Mouse (Mus musculus): ENCODE data around the gene Chmp6. TPM values are rescaled to one million over a fixed set of nuclear protein-coding genes. Genes with fewer than 3 reads are reported as not detected.

Chmp6 gene
- polyA plus RNA-seq, 1 experiment from 2014 or later: 80.8 TPM

DNA sequence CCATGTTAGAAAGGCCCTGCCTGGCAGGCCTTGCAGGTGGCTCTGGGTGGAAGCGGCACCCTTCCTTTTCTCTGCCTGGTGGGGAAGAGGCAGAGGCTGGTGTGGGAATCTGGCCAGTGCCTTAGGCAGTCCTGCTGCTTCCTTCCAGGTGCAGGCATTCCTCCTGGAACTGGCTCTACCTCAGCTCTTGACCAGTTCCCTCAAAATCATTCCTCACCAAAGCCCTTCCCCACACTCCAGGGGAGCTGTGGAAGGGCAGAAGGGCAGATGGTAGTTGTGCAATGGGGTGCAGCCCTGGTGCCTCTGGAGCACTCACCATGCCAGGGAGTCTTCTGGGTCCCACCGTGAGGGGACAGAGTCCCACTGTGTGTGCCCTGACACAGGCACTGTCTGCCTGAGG lies 23.2 kb downstream of the Chmp6 start:
- Histone ChIP-seq H3K4me1 (replicated peaks; ENCODE audit: control insufficient read depth, insufficient read depth, low read length) (peaks cover 53% of the 10 kb centered on the region), H3K9ac (ENCODE audit: low read length) (no peak overlapping the region), H3K27me3 (replicated peaks; ENCODE audit: control insufficient read depth, insufficient read depth, low read length) (no peaks in the 10 kb centered on the region), H3K36me3 (ENCODE audit: control insufficient read depth, insufficient read depth, low read length) (no peaks in the 10 kb centered on the region), H3K4me2 (ENCODE audit: low read length) (no peak overlapping the region), H3K27ac (ENCODE audit: low read depth) (peak overlapping the region; percentile 71; the same call in 1 of the 2 replicates), H3K9me3 (ENCODE audit: control insufficient read depth, low read length) (no peaks in the 10 kb centered on the region), H3K4me3 (ENCODE audit: low read depth, low read length) (no peak overlapping the region)
- WGBS: 79% methylated on average over 2 of the region's 2 CpGs
- DNase-seq (ENCODE audit: low spot score): no peak
- no peak for ATAC-seq (replicated peaks; ENCODE audit: low FRiP score, low TSS enrichment, low read depth)

DNA sequence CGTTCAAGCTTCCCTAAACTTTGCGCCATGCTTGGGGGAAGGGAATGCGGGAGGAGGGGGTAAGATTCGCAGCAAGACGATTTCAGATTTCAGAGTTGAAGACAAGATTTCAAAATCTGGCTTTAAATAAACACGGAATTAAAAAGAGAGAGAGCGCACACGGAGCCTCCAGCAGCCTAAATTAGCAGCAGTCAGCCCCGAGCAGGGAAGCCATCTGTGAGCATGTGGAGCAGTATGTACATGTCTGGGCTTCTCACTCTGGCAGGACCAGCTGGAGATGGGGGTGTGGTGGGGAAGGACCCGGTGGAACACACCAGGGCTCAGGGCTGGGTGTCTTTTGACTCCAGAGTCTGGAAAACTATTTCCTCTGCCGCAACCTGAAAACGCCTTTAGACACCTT lies 24.0 kb downstream of the Chmp6 start:
- Histone ChIP-seq H3K27ac (ENCODE audit: low read depth) (peak overlapping the region; percentile 71), H3K4me1 (replicated peaks; ENCODE audit: control insufficient read depth, insufficient read depth, low read length) (peaks cover 58% of the 10 kb centered on the region), H3K36me3 (ENCODE audit: control insufficient read depth, insufficient read depth, low read length) (no peaks in the 10 kb centered on the region), H3K4me2 (ENCODE audit: low read length) (0 out of 2 replicates have a peak overlapping the region, but pooled peaks have one; percentile 12), H3K27me3 (replicated peaks; ENCODE audit: control insufficient read depth, insufficient read depth, low read length) (no peaks in the 10 kb centered on the region), H3K9ac (ENCODE audit: low read length) (no peak overlapping the region), H3K9me3 (ENCODE audit: control insufficient read depth, low read length) (no peaks in the 10 kb centered on the region), H3K4me3 (ENCODE audit: low read depth, low read length) (no peak overlapping the region)
- DNase-seq (ENCODE audit: low spot score) (no peak), ATAC-seq (replicated peaks; ENCODE audit: low FRiP score, low TSS enrichment, low read depth) (no peak)
- 42% methylated on average over 12 of the region's 12 CpGs for WGBS

DNA sequence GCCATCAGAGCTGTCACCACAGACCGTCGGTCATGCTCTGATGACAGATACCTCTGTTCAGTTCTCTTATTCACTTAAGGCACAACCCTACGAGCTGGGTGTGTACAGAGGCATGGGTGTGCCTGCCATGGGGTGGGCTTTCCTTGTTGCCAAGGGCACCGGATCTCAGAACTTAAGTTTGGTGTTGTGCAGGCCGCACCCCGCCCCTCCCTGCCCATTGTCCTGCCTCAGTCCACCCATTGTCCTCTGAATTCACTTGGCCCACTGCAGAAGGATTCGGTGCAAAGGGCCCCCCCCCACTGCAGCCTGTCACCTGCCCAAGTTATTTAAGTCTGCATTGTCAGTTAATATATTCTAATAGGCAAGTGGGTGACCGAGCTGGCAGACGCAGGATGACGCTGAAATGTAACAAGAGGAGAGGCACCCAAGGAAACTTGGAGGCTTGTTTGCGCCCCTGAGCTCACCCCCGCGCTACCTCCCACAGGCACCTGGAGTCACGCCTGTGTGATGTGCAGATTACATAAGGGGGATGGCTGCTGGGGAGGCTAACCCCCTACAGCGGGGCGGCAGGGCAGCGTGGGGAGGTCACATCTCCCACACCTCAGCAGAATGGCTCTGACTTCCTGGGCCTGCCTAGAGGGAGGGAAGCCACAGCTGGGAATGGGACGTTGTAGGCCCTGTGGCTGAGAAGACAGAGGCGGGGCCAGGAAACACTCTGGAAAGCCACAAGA lies 24.7 kb downstream of the Chmp6 start:
- Histone ChIP-seq H3K9me3 (ENCODE audit: control insufficient read depth, low read length) (no peaks in the 10 kb centered on the region), H3K27me3 (replicated peaks; ENCODE audit: control insufficient read depth, insufficient read depth, low read length) (no peaks in the 10 kb centered on the region), H3K36me3 (ENCODE audit: control insufficient read depth, insufficient read depth, low read length) (no peaks in the 10 kb centered on the region), H3K9ac (ENCODE audit: low read length) (no peak overlapping the region), H3K4me3 (ENCODE audit: low read depth, low read length) (no peak overlapping the region), H3K27ac (ENCODE audit: low read depth) (peak overlapping the region; percentile 71), H3K4me1 (replicated peaks; ENCODE audit: control insufficient read depth, insufficient read depth, low read length) (peaks cover 58% of the 10 kb centered on the region), H3K4me2 (ENCODE audit: low read length) (no peak overlapping the region)
- no peak for DNase-seq (ENCODE audit: low spot score)
- WGBS: 57% methylated on average over 19 of the region's 19 CpGs
- ATAC-seq (replicated peaks; ENCODE audit: low FRiP score, low TSS enrichment, low read depth): no peak

DNA sequence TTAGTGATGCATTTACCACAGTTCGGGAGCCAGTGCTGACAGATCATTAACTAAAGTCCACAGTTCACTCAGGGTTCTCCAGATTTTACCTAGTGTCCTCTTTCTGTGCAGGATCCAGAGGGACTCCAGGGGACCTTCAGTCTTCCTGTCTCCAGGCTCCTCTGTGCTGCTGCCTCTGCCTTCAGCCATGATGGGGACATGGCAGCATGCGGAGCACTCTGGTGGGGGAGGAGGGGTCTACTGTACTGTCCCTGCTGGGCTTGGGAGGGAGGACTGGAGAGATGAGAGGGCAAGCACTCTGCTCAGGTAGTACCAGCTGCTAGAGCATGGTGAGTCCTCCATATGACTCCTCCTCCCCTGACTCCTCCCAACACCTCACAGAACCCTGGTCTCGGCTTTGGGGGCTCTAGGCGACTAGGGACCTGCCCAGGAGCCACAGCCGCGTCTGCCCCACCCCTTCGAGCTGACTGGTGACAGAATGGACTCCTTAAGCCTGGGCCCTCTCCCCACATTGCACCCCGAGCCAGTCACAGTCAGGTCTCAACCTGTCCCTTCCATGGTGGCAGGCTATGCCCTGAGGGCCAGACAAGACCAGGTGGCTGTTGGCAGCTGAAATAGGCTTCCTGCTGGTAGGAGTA lies 26.0 kb downstream of the Chmp6 start:
- Histone ChIP-seq H3K9me3 (ENCODE audit: control insufficient read depth, low read length) (no peaks in the 10 kb centered on the region), H3K27me3 (replicated peaks; ENCODE audit: control insufficient read depth, insufficient read depth, low read length) (no peaks in the 10 kb centered on the region), H3K4me2 (ENCODE audit: low read length) (peak overlapping the region; percentile 14; the same call in 1 of the 2 replicates), H3K36me3 (ENCODE audit: control insufficient read depth, insufficient read depth, low read length) (no peaks in the 10 kb centered on the region), H3K4me1 (replicated peaks; ENCODE audit: control insufficient read depth, insufficient read depth, low read length) (peaks cover 65% of the 10 kb centered on the region), H3K4me3 (ENCODE audit: low read depth, low read length) (no peak overlapping the region), H3K27ac (ENCODE audit: low read depth) (peak overlapping the region; percentile 30; the same call in 1 of the 2 replicates), H3K9ac (ENCODE audit: low read length) (no peak overlapping the region)
- WGBS: 51% methylated on average over 8 of the region's 8 CpGs
- ATAC-seq (replicated peaks; ENCODE audit: low FRiP score, low TSS enrichment, low read depth) (no peak), DNase-seq (ENCODE audit: low spot score) (no peak)

DNA sequence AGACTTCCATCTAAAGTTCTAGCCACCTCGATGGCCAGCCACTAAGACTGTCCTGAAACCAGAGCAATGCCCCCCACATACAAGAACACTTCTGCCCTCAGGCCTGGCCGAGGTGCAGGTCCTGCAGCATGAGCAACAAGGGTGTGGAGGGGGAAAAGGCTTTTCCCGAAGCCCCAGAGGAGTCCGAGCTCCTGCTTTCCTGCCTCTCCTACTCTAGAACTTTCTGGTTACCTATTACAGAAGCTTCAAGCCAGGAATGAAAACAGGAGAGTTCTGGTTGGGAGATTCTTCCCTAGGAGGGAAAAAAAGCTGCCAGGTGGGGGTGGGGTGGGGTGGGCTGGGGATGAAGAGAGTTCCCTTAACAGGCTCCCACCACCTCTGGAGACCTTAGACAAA lies 26.5 kb downstream of the Chmp6 start:
- ATAC-seq (replicated peaks; ENCODE audit: low FRiP score, low TSS enrichment, low read depth) (no peak), DNase-seq (ENCODE audit: low spot score) (no peak)
- Histone ChIP-seq H3K9me3 (ENCODE audit: control insufficient read depth, low read length) (no peaks in the 10 kb centered on the region), H3K4me1 (replicated peaks; ENCODE audit: control insufficient read depth, insufficient read depth, low read length) (peaks cover 70% of the 10 kb centered on the region), H3K4me3 (ENCODE audit: low read depth, low read length) (no peak overlapping the region), H3K9ac (ENCODE audit: low read length) (no peak overlapping the region), H3K36me3 (ENCODE audit: control insufficient read depth, insufficient read depth, low read length) (no peaks in the 10 kb centered on the region), H3K27me3 (replicated peaks; ENCODE audit: control insufficient read depth, insufficient read depth, low read length) (no peaks in the 10 kb centered on the region), H3K27ac (ENCODE audit: low read depth) (no peak overlapping the region), H3K4me2 (ENCODE audit: low read length) (no peak overlapping the region)
- 65% methylated on average over 4 of the region's 4 CpGs for WGBS

DNA sequence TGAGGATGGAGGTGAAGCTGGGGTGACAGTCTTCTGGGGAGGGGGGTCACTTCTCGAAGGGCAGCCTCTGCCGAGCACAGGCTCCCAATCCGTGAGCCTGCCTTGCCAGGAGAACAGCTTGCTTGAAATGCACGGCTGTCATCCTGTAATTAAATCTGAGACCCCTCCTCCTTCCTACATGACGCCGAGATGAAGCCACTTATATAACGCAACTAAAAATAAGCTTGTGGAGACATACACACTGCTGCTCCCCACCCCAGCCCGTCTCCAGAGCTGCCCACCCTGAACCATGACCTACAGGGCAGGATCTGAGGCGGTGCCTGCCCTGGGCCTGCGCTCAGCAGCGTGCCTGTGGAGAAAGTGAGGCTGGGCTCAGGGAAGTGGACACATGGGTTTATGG lies 26.9 kb downstream of the Chmp6 start:
- Histone ChIP-seq H3K27me3 (replicated peaks; ENCODE audit: control insufficient read depth, insufficient read depth, low read length) (no peaks in the 10 kb centered on the region), H3K36me3 (ENCODE audit: control insufficient read depth, insufficient read depth, low read length) (no peaks in the 10 kb centered on the region), H3K4me1 (replicated peaks; ENCODE audit: control insufficient read depth, insufficient read depth, low read length) (peaks cover 71% of the 10 kb centered on the region), H3K9me3 (ENCODE audit: control insufficient read depth, low read length) (no peaks in the 10 kb centered on the region), H3K27ac (ENCODE audit: low read depth) (no peak overlapping the region), H3K4me2 (ENCODE audit: low read length) (no peak overlapping the region), H3K9ac (ENCODE audit: low read length) (no peak overlapping the region), H3K4me3 (ENCODE audit: low read depth, low read length) (no peak overlapping the region)
- 64% methylated on average over 11 of the region's 11 CpGs for WGBS
- no peak for DNase-seq (ENCODE audit: low spot score)
- no peak for ATAC-seq (replicated peaks; ENCODE audit: low FRiP score, low TSS enrichment, low read depth)

DNA sequence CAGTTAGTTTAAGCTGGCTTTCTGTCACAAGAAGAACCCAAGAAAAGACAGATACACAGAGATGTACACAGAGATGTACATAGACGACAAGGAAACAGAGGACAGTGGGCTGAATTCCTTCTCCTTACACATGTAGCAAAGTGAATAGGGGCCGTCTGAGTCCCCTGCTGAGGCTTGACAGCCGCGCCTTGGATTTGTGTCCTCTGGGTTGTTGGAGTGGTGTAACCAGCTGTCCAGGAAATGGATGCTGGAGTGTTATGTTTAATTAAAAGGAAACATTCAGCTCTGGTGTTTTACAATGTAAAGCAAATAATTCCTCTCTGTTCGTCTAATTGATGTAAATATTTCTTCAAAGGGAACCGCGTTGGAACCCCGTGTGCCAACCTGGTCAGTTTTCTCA lies 28.6 kb downstream of the Chmp6 start:
- Histone ChIP-seq H3K4me2 (ENCODE audit: low read length) (peak overlapping the region; percentile 62), H3K9ac (ENCODE audit: low read length) (peak overlapping the region; percentile 53), H3K4me3 (ENCODE audit: low read depth, low read length) (peak overlapping the region; percentile 64), H3K27ac (ENCODE audit: low read depth) (peak overlapping the region; percentile 82; the same call in 1 of the 2 replicates), H3K36me3 (ENCODE audit: control insufficient read depth, insufficient read depth, low read length) (no peaks in the 10 kb centered on the region), H3K9me3 (ENCODE audit: control insufficient read depth, low read length) (no peaks in the 10 kb centered on the region), H3K27me3 (replicated peaks; ENCODE audit: control insufficient read depth, insufficient read depth, low read length) (no peaks in the 10 kb centered on the region), H3K4me1 (replicated peaks; ENCODE audit: control insufficient read depth, insufficient read depth, low read length) (peaks cover 70% of the 10 kb centered on the region)
- 6% methylated on average over 8 of the region's 8 CpGs for WGBS
- no peak for DNase-seq (ENCODE audit: low spot score)
- ATAC-seq (replicated peaks; ENCODE audit: low FRiP score, low TSS enrichment, low read depth): no peak

DNA sequence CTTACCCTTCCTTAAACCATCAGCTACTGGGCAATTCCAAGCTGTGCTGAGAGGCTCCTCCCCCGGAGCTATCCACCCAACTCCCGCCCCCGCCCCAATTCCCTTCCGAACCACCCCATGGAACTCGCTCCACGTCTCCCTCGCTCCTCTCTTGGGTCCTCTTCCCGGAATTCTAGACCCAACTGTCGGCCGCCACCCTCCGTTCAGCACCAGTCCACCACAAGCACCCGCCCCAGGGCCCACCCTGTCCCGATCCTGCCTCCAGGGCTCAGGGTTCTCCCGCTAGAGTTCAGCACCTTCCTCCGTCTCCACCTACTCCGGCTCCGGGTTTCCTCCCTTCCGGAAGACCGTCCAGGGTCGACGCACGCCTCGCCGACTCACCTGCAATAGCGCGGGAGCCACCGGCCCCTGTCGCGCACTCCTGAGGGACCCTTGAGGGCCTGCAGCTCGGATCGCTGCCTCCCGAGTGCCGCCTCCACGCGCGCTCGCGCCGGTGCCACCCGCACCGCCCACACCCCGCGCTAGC lies 29.0 kb downstream of the Chmp6 start:
- Histone ChIP-seq H3K27ac (ENCODE audit: low read depth) (peak overlapping the region; percentile 82), H3K4me1 (replicated peaks; ENCODE audit: control insufficient read depth, insufficient read depth, low read length) (peaks cover 65% of the 10 kb centered on the region), H3K36me3 (ENCODE audit: control insufficient read depth, insufficient read depth, low read length) (no peaks in the 10 kb centered on the region), H3K4me3 (ENCODE audit: low read depth, low read length) (peak overlapping the region; percentile 64), H3K27me3 (replicated peaks; ENCODE audit: control insufficient read depth, insufficient read depth, low read length) (no peaks in the 10 kb centered on the region), H3K9ac (ENCODE audit: low read length) (peak overlapping the region; percentile 53), H3K9me3 (ENCODE audit: control insufficient read depth, low read length) (no peaks in the 10 kb centered on the region), H3K4me2 (ENCODE audit: low read length) (peak overlapping the region; percentile 62)
- peak; percentile 89 for DNase-seq (ENCODE audit: low spot score)
- 0% methylated on average over 43 of the region's 43 CpGs for WGBS
- peak; percentile 75 for ATAC-seq (replicated peaks; ENCODE audit: low FRiP score, low TSS enrichment, low read depth)

All from intestine, embryonic 14.5 days (tissue).